Mouse (Mus musculus): ENCODE measurements at regions not wholly inside any gene's neighbourhood (a gene's known extent, or its start where the extent isn't known, plus 50 kb on each side); places are given as distances from the start of the nearest gene placed in this dataset.

DNA sequence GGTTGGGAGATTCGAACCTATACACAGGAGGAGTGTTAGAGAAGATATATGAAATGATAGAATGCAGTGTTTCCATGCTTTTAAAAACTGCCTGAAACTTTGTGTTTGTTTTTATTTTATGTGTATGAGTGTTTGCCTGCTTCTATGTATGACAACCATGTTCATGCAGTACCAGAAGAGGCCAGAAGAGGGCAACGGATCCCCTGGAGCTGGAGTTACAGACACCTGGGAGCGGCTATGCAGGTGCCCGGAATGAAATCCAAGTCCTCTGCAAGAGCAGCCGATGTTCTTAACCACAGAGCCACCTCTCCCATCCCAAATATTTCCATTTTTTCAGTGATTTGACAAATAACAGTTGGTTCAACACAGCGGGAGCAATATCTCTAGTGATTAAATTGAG, 247.5 kb upstream of the Dio3 start:
- no peak for DNase-seq

DNA sequence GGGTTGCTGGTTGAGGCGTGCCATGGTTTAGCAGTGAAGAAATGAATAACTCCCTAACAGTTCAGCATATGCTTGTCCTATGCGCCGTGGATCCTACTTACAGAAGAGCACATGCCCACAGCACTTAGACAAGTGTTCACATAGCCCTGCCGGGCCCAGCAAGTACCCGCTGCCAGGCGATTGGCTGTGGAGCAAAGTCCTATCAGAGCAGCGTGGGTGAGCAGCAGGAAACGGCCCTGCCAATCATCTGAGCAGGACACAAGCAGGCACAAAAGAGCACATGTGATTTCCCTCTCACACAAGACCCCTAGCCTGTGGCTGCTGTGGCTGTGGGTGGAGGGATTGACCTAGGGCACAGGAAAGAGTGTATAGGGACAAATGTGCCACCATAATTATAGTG, 243.7 kb upstream of the Dio3 start:
- no peak for DNase-seq

DNA sequence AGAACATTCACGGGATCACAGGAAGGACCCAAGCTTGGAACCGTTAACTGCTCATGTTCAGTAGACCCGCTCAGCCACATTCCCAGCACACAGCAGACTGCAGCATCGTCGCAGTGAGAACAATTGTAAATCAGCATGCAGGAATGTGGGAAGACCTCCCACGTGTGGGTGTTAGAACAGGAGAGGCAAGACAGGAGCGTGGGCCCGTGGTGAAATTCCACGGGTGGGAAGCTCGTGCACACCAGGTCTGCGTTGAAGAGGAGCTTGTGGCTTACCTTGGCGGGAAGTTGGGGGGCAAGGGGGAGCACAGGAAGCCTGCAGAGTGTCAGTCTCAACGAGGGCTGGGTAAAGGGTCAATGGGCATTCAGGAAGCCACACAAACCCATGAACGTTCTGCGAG, 238.2 kb upstream of the Dio3 start:
- no peak for DNase-seq

DNA sequence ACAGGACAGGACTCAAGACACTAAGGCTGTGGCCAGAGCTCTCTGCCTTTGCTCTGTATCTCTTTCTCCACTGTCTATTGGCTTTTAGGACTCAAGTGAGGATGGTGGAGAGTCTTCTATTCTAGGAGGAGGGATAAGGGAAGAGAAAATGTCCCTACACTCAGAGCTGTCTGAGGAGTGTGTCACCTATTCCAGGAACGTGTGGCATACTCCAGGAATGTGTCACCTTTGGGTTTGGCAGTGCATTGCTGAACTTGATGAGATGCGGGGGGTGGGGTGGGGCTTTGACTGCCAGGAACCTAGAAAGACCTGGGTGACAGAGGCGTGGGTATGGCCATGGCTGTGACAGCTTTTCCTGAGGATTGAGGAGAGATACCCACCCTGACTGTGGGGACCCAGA, 237.1 kb upstream of the Dio3 start:
- no peak for DNase-seq

DNA sequence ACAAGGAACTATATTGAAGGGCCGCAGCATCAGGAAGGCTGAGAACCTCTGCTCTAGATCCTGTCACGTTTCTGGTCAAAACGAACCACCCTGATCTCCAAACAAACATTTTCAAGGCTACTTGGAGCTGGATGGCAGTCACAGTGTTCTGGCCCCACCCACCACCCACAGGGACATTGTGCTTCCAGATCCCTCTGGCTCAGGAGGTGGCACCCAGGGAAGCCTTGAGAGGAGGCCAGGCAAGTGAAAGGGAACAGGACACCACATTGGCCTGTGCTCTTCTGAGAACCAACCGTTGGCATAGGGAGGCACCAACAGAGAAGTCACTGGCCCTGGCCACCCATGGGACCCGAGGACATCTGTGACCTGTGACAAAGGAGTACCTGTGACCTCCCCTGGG, 234.6 kb upstream of the Dio3 start:
- peak; percentile 33 for DNase-seq

DNA sequence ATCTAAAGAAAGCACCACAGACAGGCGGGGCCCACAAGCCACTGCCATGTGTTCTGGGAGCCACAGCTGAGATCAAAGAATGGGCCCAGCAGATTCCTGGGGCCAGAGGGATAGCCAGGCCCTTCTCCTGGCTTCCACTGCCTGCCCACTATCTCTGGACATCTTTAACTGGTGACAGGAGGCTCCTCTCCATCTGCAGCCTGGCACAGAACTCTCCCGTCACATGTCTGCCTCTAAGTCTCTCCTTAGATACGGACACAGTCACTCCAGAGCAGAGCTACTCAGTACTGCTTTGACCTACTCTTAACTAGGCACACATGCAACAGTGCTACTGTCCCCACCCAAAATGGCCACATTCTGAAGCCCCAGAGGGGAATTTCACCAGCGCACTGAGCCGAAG, 234.1 kb upstream of the Dio3 start:
- no peak for DNase-seq

DNA sequence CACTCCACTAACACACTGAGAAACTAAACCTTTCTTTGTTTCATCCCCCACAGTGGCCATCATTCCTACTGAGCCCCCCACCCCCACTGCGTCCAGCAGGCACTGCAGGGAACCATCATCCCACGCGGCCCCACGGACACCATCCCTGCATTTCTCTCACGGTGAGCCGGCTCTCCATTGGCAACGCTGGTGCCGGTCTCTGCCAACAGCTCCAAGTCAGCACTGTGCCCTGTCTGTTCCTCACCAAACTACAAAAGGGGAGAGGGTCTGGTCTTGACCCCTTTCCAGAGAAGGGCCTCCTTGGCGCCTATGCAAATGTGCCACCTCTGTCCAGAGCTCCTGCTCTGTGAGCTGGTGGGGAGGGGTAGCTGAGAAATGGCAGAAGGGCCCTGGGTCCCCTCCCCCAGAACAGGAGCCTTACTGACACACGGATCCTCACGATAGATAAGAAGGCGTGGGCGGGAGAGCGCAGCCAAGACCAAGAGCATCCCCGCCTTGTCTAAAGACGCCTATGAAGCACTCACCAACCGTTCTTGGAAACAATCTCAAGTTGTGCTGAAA, 233.0 kb upstream of the Dio3 start:
- DNase-seq = no peak

DNA sequence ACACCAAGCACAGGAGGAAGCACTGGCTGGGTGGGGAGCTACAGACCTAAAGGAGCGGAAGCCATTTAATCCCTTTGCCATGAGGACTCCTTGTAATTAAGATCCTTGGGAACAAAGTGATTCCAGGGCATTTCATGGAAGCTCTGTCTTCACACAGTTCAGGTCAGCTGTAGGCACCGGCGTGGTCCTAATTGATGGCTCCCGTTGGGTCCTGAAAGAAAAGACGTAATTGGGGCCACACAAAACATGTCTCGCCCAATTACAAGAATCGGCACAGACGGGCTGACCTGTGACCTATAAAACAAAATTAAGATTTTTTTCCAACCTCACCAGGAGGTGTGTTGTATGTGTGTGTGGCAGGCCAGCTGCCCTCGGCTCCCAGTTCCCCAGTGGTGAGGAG, 232.3 kb upstream of the Dio3 start:
- no peak for DNase-seq

DNA sequence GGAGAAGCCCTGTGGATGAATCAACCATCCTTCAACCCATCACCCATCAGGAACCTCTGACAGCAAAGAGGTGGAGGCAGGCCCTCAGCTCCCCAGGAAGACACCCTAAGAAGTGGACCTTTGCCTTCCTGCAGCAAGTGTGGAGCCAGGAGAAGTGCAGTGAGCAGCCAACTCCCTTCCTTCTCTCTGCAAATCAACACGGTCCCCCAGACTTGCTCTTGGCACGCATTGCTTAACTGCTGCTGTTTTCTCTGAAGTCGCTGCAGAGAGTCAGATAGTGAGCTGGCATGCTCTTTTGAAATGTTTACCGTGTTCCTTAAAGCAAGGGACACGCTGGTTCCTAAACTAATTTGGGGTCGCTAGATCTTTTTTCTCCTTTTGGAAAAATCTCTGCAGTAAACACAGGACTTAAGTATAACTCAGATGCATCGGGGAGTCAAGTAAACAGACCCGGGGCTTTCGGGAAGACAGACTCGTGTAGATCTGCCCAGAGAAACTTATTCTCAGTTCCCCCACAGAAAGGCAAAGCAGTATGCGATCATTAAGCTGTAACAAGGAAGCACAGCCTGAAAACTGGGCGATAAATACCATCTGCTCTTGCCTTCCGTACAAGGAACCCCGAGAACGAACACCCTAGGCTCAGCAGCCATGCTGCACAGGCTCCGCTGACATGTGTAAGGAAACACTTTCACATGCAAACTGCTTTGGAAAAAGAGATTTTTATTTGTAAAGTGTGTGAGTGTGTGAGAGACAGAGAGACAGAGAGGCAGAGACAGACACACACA, 231.2 kb upstream of the Dio3 start:
- DNase-seq = no peak

DNA sequence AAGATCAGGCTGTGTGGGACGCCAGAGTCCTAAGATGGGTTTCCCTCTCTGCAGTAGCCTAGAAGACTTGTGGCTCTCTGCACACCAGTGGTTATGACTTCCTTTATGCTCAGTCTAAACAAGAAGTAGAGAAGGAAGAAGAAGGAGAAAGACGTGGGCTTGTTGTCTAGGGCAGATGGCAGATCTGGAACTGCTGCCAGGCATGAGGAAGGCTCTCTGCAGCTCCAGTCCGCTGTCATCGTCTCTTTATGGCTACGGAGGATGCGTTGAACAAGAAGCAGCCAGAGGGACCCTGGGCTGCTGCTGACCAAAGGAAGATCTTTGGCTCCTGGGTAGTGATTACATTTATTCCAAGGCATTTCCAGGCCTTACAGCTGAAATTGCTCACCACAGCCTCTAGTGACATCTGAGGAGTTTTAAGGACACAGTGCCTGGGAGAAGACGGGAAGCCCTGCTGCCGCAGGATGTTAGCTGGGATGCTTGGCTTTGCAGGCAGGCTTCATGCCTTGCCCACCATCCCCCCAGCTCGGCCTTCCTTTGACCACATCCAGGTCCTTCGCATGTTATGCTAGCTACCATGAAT, 229.6 kb upstream of the Dio3 start:
- no peak for DNase-seq

DNA sequence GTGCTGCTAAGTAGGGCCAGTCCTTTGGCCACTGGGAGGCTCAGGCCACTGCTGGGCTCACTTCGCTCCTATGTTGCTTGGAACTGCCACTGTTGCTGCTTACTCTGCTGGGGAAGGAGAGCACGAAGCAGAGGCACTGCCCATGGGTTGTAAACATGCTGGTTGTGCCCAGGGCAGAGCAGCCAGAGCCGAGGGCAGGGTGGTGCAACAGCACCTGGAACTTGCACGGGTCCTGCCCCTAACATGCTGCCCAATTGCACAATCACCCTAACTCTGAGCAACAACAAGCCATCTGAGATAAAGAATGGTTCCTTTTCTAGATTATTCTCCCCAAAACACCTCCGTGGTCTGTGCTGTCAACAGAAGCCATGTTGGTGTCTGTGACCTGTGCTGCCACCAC, 219.5 kb upstream of the Dio3 start:
- no peak for DNase-seq

DNA sequence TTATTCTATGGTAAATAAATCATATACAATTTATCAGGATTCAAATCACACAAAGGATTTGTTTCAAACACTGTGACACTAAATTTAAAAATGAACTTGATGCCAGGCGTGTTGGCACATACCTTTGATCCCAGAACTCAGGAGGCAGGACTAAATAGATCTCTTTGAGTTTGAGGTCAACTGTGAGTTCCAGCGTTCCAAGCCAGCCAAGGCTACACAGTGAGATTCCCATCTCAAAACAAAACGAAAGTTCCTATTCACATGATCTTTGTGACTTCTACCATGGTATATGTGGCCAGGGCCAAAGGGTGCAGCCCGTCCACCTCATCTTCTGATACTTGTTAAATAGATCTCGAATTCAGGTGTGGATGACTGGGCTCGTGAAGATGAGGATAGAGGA, 216.9 kb upstream of the Dio3 start:
- no peak for DNase-seq

DNA sequence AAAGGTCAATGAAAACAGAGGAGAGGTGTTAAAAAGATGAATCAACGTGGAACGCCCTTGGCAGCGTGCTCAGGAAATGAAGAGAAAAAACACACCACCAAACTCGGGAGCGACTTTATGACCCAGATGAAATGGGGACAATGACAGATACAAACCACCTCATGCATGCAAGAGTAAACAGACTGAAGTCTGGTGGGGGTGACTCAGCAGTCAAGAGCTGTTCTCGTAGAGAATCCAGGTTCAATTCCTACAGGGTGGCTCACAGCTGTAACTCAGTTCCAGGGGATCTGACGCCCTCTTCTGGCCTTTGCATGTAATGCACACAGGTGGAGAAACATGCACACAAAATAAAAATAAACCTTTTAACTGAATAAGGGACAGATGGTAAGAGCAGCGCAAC, 215.9 kb upstream of the Dio3 start:
- DNase-seq = peak; percentile 74

DNA sequence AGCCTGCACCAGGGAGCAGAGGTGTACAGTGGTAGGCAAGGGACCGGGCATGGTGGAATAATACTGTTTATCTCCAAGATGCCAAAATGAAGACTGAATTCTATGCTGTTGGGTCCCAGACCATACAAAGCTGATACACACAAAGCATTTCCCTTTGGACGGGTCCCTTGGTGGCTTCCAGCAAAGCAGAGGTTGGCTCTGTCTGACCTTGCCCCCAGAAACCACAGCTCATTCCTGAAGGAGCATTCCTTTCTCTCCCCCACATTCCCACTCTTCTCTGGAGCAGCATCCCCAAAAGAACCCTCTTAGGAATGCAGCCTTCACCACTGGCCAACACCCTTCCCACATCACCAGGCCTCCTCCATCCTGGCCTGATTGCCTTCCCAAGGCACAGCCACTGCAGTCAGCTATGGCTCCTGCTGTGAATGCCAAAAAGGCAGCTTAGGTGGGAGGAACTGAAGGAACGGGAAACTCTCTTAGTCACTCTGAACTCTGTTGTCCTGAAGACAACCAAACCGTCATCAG, 212.4 kb upstream of the Dio3 start:
- DNase-seq = no peak

DNA sequence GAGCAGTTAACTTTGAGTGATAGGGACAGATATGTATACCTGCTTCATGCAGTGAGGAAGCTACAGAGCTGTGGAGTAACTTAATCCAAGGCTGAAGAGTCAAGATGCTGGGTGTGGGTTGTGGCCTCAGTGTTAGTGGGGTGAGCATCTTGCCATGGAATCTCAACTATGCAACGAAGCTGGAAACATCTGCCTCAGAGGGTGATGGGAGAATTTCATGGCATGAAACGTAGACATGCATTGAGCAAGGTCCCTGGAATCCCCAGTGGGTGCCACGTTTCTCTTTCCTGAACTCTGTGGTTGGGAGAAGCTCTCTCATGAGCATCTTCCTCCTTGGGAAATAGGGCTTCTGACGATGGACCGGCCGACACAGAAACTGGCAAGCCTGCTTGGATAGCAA, 208.4 kb upstream of the Dio3 start:
- DNase-seq = no peak

DNA sequence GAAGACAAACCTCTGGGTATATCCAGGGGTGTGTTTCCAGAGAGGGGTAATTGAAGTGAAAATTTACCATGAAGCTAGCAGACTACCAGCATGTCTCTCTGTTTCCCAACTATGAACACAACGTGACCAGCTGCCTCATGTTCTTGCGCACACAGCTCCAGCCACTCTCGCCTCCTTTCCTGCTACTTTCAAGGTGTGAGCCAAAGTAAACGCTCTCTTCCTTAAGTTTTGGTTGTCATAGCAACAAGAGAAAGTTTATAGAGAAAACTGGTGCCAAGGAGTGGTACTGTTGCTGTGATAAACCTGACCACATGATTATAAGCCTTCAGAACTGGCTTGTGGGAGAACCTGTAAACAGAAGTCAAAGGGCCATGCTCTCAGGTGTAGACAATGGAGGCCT, 207.0 kb upstream of the Dio3 start:
- no peak for DNase-seq

DNA sequence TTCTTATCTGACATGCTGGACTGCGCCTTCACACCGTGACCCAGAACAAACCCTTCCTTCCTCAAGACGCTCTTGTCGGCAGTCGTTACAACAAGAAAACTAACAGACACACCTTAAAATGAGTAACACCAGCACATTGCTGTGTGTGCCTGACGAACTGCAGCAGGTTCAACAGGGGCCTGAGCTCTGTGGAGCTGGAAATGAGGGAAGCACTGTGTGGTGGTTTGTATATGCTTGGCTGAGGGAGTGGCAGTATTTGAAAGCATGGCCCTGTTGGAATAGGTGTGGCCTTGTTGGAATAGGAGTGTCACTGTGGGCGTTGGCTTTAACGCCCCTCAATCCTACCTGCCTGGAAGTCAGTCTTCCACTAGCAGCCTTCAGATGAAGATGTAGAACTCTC, 203.9 kb upstream of the Dio3 start:
- DNase-seq = no peak

DNA sequence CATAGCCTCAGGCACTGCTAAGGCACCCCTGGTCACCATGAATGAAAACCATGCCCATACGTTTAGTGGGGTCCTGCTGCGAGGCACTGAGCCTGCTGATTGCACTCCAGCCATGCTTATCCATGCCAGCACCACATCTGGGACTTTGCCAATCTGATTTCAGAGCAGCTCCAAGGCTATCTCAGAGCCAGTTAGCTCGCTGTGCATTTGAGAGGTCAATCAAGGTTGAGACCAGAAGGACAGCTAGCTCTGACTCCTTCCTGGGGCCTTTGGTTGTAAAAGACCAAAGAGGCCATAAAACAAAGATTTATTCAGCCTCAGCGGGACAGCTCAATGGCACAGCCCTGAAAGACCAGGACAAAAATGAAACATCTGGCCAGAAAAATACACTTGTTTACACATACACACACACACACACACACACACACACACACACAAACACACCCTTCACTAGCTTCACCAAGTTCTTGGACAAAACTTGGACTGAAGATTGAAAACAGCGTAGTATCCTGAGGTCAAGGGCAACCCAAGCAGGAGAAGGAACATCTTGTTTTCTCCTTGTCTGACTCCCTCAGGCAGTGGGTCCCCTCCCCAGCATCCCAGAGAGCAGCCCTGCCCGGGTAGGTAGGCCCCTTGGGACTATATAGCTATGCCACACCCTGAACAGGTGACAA, 201.5 kb upstream of the Dio3 start:
- DNase-seq = peak; percentile 86

DNA sequence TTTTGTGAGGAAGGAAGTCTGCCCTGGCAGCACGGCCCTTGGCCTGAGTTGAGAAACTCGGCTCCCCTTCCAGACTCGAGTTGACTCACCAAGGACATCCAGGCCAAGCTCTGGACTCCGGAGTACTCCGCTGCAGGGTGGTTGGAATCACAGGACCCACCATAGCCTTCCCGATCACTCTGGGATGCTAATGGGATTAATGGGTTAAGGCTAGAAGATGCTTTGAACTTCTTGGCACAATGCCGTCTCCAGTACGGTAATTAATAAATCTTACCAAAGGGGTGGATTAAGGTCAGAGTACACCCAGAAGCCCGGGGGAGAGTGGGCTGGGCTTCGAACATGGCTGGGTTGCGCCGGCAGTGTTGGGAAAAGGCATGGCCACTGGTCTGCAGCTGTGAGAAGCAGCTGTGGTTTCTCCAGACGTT, 200.8 kb upstream of the Dio3 start:
- DNase-seq = peak; percentile 86

DNA sequence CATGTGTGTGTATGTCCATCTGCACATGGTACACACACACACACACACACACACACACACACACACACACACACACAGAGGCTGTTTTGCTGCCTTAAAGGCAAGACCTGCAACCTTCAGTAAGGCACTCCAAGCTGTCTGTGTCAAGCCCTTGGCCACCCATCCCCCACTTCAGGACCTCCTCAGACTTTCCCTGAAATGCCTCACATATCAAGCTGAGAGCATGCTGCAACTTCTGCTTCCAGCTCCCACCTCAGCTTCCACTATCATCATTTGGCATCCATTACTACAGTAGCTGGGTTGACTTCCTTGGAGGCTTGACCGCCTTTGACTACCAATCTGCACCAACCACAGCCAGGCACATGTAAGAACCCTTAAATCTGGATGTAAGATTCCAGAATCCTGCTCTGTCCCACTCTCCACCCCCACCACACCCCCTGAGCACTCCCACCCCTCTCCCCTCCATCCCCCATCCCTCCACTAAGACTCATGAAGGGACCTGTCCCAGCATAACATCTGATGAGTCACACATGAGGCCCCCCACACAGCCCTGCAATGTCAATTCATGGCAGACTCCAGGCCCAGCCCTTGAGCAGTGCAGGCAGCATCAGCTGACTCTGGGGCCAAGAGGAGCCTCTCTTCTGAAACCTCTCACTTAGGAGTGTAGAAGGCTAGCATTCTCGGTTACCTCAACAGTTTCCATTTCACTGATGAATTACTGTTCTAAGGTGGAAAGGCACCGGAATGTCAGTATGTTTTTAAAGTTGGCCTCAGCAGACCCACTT, 196.8 kb upstream of the Dio3 start:
- no peak for DNase-seq

DNA sequence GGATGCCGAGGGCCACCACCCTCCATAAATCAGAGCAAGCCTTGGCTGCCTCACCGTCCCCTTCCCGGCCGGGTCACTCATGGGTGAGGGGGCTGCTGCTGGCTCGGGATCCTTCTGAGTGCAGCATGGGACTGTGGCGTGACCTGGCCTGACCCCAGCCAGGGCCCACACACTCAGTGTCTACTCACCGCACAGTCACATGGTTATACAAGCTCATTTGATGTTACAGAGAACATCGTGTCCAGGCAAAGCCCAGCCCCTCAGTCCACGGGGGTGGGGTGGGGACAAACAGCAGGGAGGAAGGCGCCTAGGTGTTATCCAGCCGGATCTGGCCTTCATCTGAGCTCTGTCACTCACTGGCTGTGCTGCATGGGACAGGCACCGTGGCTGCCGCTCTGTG, 195.9 kb upstream of the Dio3 start:
- peak; percentile 36 for DNase-seq

DNA sequence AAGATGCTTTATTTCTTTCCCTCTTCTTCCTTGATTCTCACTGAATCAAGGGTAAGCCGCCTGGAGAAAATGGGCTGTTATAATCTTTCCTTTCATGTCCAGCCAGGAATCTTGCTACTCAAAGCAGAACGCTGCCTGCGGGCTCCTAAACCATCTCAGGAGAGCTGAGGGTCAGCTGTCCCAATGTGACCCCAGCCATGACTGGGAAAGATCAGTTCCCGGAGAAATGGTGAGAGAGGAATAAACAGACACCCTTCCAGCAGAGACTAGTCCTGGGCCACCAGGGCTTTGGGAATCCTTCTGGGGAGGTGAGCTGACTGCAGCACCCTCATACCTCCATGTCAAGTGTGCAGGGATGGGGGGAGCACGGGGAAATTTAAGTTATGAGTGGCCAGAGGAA, 195.4 kb upstream of the Dio3 start:
- DNase-seq = no peak

DNA sequence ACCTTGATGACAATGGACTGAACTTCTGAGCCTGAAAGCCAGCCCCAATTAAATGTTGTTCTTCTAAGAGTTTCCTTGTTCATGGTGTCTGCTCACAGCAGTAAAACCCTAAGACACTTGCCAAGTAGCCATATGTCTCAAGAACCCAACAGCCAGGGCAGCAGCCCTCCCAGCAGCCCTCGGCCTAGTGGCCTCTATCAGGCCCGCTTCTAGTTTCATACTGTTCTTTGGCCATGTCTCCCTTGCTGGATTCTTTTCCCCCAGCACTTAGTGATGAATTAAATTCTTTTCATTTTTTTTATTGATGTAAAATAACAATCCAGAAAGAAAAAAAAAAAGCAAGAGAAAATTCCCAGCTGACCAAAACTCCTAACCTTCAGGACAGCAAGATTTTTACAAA, 191.9 kb upstream of the Dio3 start:
- DNase-seq = no peak

Data from adrenal gland, adult 8-10 months (tissue).